Mouse (Mus musculus) CH12.LX (cell line): Measurements from ENCODE around the gene Metap1.
"Not testable (repeated sequence)": the region's sequence is repeated elsewhere in the genome, so short reads cannot be mapped to it uniquely, and the experiment has no call there.

Experiments
- CTCF ChIP-seq, 2 experiments: IDR thresholded peaks in 1 of 2; conservative IDR thresholded peaks in 1 of 2; 2 replicates each; pipeline ENCODE4 v1.5.1; 2011 to 2012; ENCODE audit warnings: low read depth in 2 of 2, low read length in 2 of 2, improper control_type of control experiment in 1 of 2, inconsistent platforms in 1 of 2, mild to moderate bottlenecking in 1 of 2, moderate library complexity in 1 of 2
- HCFC1 ChIP-seq: IDR thresholded peaks from 2 replicates; pipeline ENCODE4 v1.6.1; 2012; ENCODE audit warnings: low read depth, mild to moderate bottlenecking, inconsistent platforms, low read length, improper control_type of control experiment
- MAX ChIP-seq: IDR thresholded peaks from 2 replicates; pipeline ENCODE4 v1.6.1; 2011; ENCODE audit warnings: low read length, improper control_type of control experiment
- POLR2AphosphoS2 ChIP-seq: IDR thresholded peaks from 2 replicates; pipeline ENCODE4 v1.6.1; 2011; ENCODE audit warnings: low read depth, low read length, improper control_type of control experiment
- TBP ChIP-seq: conservative IDR thresholded peaks from 2 replicates; pipeline ENCODE4 v1.6.1; 2011; ENCODE audit warnings: low read depth, low read length, improper control_type of control experiment
- TCF12 ChIP-seq: IDR thresholded peaks from 2 replicates; pipeline ENCODE4 v1.6.1; 2014; ENCODE audit warnings: low read depth, mild to moderate bottlenecking, inconsistent platforms, low read length, improper control_type of control experiment

- TF ChIP-seq MAX; HCFC1; TCF12; TBP; POLR2AphosphoS2; CTCF (conservative IDR thresholded peaks at IDR 0.05 in 1 of 2, IDR thresholded peaks at IDR 0.05 in 1 of 2; ENCODE audit: low read depth in 2 of 2, low read length in 2 of 2): not testable (repeated sequence)
These were observed 22.7 kb downstream of the Metap1 start for GRCm38 (mm10) chr3:138466656-138467055.
